Mouse (Mus musculus) embryonic fibroblast, embryonic 13.5 days (primary cell): Measurements from ENCODE around the gene Ahnak.

ENCODE experiments used
- CTCF ChIP-seq: IDR thresholded peaks from 2 replicates; pipeline ENCODE4 v1.5.1; 2011; ENCODE audit warnings: mild to moderate bottlenecking, control low read depth, low read length, moderate library complexity, borderline replicate concordance; ENCODE audit not compliant: insufficient read depth
- POLR2A ChIP-seq: IDR thresholded peaks from 2 replicates; pipeline ENCODE4 v1.6.1; 2011; ENCODE audit warnings: low read depth, mild to moderate bottlenecking, control low read depth, low read length, moderate library complexity

- TF ChIP-seq POLR2A (no peak), CTCF (no peak)
Measured at GRCm38 (mm10) chr19:9073776-9074411, 84.8 kb downstream of the Ahnak start.
